Mouse (Mus musculus): ENCODE data around the gene Ppp1r9a.
"Not testable (repeated sequence)": the region's sequence is repeated elsewhere in the genome, so short reads cannot be mapped to it uniquely, and the experiment has no call there.

Gene Ppp1r9a

GRCm38 (mm10) chr6:4902674-4903324, at the start of gene Ppp1r9a:
TSS of gene Ppp1r9a (plus strand) at chr6:4902917.
- no peak for DNase-seq (ENCODE audit: low read depth)

DNA sequence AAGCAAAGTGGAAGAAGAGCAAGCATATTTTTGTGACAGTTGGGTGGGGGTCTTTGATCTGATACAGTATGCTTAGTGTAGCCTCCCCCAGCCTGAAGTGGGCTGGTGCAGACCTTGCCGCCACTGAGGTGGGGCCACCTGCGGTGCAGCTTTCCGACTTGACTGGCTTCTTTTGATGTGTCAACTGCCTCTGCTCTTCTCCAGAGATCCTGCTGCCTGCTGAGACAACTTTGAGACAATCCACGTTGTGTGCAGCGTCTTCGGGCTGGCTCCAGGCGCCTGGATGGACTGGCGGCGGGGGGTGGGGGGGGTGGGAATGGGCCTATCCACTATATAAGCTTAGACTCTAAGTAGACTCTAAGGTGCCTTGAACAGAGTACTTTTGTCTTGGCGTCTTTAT, 47.5 kb upstream of the Ppp1r9a start:
- no peak for DNase-seq (ENCODE audit: low read depth)

GRCm38 (mm10) chr6:4856919-4857318, 45.8 kb upstream of the Ppp1r9a start:
- no peak for DNase-seq (ENCODE audit: low read depth)

DNA sequence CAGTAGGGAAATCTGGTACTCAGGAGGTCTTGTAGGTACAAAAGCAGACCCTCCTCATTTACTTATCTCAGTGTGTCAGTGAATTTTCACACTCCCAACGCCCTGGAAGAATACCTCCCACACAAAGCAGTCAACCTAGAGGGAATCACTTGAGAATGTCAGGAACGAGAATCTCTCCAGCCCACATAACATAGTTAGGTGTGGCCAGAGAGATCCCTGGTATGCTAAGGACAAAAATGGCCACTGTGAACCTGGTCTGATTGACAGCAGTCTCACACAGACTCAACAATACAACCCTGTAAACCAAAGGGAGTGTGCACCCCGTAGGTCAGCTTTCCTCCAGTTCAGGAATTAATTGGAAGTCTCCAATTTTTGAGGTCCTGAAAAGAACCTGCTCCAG, 18.4 kb upstream of the Ppp1r9a start:
- no peak for DNase-seq (ENCODE audit: low read depth)

GRCm38 (mm10) chr6:4889544-4889943, 13.2 kb upstream of the Ppp1r9a start:
- no peak for DNase-seq (ENCODE audit: low read depth)

- DNase-seq (ENCODE audit: low read depth), result no peak
These were observed 10.3 kb upstream of the Ppp1r9a start for GRCm38 (mm10) chr6:4892417-4892816.

- not testable (repeated sequence) for DNase-seq (ENCODE audit: low read depth)
These were observed 9.4 kb upstream of the Ppp1r9a start for GRCm38 (mm10) chr6:4893312-4893711.

DNA sequence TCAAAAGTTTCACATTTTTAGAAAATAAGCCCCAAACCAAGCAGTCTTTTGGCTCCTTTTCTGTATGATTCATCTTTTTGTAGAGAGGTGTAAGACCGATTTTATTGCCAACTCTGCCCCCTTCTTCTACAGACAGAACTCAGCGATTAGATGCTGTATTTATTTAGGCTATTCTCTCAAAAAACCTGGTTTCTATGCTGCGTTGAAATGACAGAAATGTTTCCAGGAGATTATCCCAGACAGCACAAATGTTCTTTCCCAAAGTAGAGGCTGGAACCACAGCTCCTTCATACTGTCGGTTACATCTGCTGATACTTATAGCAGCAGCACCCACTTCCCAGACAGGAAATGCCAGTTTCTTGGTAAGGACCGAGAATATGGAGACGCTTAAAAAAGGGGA, 2.8 kb upstream of the Ppp1r9a start:
- no peak for DNase-seq (ENCODE audit: low read depth)

GRCm38 (mm10) chr6:4903325-4904054, 773 bp downstream of the Ppp1r9a start:
- DNase-seq (ENCODE audit: low read depth), result no peak

- DNase-seq (ENCODE audit: low read depth), result no peak
These were observed 1.3 kb downstream of the Ppp1r9a start for GRCm38 (mm10) chr6:4904055-4904450.

GRCm38 (mm10) chr6:4910042-4910634, 7.4 kb downstream of the Ppp1r9a start:
- no peak for DNase-seq (ENCODE audit: low read depth)

DNA sequence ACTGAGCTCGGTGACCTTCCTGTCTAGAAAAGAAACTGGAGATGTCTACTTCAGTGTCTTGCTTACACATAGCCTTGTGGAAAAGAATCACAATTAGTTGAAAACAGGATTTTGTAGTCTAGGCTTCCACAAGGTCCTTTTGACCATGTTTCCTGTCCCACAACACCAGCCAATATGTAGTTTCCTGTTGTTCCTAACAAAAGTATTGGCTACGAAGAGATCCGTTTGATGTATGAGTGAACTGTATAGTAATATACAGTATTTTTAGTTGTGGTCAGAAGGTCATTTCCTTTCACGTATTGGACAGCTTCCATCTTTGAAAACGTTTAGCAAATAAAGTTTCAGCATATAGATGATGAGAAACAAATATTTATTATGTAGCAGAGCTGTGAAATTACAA, 15.8 kb downstream of the Ppp1r9a start:
- no peak for DNase-seq (ENCODE audit: low read depth)

GRCm38 (mm10) chr6:4923791-4924190, 21.1 kb downstream of the Ppp1r9a start:
- DNase-seq (ENCODE audit: low read depth), result not testable (repeated sequence)

DNA sequence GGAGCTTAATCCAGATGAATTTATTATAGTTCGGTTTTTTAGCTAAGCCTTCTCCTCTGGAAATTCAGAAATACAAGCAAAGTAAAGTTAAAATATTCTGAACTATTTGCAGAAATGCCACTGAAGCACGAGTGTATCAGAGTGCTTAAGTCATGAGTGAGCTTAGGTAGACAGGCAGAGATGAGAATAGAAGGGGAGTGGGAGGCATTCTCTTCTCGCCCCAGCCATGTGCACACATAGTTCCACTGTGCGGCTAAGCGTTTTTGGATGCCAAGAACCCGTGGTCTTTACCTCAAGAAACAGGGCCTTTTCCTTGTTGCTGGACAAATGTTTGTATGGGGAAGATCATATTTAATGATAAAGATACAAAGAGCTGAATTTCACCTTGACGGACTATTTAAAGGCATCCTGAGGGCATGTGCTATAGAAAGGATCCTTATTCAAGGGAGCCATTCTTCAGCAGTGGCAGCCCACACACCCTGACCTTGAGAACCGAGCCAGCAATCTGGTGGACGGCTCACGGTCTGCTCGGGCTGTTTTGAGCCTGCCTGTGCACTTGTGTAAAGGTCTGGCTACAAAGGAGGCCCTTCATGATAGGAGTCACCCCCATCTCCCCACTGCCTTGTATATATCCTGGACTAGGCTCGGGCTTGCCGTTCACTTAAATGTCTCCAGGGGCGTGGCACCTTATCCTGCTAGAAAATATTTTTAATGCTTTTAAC, 23.4 kb downstream of the Ppp1r9a start:
- no peak for DNase-seq (ENCODE audit: low read depth)

DNA sequence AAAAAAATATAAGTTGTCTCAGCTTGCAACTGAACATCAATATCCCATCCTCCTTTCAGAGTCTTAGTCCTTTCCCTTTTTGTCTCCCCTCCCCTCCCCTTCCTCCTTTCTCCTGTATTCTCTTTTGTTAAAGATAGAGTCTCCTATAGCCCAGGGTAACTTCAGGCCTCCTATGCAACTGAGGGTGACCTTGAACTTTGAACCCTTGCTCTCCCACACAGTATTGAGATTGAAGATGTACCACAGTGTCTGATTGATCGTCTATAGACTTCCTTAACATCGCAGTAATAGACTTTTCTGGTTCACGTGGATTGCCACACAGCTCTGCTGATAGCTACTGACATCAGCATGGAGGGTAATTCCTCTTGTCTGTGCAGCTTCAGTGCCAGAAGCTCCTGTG, 27.6 kb downstream of the Ppp1r9a start:
- DNase-seq (ENCODE audit: low read depth), result no peak

- DNase-seq (ENCODE audit: low read depth), result peak; percentile 21
These were observed 36.2 kb downstream of the Ppp1r9a start for GRCm38 (mm10) chr6:4938901-4939300.

DNA sequence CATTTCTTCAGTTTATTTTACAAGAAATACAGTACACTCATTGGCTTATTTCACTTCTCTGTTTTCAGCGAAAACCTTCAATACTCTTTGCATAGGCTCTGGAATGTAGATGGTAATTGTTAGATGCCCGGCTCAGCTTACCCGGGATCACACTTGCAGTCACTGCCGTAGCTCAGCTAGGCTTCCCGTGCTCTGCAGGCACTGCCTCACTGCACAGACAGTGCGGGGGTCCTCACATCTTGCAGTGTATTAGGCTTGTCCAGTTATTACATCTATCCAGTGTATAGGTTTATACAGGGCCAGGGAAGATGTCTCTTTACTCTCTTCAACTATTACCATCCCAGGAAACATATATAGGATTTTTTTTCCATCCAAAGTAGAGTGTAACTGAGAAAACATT, 37.4 kb downstream of the Ppp1r9a start:
- no peak for DNase-seq (ENCODE audit: low read depth)

DNA sequence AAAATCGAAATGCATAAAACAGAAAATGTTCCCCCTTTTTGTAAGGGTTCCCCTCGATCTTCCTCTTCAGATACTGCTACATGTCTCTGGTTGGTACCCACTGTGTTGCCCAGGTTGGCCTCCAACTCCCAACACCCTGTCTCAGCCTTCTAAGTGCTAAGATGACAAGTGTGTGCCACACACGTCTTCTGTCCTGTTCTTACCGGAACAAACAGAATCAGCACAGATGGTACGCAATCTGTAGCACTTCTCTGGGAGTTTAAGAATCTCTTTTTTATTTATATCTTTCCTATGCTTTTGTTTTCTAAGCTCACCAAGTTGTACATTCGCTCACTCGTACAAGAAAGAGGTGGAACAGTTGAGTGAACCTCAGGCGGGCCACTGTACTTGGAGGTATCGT, 37.9 kb downstream of the Ppp1r9a start:
- no peak for DNase-seq (ENCODE audit: low read depth)

DNA sequence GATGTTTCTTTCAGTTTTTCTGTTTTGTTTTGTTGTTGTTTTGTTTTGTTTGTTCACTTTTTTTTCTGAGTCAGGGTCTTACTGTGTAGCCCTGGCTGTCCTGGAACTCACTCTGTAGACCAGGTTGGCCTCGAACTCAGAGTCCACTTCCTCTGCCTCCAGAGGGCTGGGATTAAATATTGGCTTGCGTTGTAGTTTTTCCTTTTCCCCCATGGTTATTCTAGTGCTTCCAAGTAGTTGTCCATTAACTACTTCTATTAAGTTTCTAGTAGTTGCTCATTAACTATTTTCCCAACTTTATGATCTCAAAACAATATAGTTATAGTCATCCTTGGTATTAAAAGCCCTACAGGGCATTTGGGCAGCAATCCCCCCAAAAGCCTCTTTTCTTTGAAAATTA, 41.1 kb downstream of the Ppp1r9a start:
- no peak for DNase-seq (ENCODE audit: low read depth)

- DNase-seq (ENCODE audit: low read depth), result no peak
These were observed 45.3 kb downstream of the Ppp1r9a start for GRCm38 (mm10) chr6:4948056-4948455.

DNA sequence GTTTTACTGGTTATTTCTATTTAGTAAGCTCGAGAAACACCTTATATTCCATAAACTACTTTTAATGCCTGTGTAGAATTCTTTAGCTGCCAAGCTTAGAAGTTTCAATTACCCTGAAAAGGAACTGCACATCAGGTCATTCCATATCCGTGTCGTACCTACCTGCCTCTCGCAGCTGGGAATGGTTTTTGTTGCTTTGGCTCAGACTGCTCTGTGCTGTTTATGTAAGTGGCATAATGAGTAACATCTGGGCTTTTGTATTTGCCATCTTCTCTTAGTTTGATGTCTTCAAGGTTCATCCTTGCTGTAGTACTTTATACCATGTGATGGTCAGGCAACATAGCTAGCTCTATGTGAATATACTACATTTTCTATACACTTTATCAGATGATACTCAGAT, 47.0 kb downstream of the Ppp1r9a start:
- no peak for DNase-seq (ENCODE audit: low read depth)

DNA sequence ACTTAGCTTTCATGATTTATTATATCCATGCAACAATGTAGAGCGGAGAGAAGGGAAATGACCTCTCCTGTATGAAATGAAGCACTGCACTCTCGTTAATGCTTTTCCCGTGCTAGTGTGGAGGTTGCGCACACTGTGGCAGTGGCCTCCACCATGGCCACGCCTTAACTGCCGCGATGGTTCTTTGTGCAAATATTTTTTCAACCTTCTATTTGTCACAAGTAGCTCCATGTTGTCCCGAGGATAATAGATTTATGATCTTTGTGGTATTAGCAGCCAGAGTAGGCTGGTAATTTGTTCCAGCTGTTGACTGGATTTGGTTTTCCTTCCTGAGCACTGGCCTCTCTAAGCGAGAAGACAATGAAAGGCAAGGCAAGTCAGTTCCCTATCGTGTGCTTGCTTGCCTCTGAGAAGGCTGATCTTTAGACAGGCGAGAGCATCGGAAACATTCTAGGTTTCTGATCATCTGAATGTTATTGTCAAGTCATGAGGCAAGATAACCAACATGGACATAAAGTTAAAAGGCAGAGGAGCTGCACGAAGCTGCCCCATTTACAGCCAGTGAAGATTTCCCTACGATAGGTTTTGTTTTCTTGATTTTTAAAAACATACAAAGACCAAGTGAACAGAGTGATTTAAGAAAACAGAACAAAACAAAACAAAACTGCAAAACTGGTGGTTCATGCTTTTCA, 50.5 kb downstream of the Ppp1r9a start:
- DNase-seq (ENCODE audit: low read depth), result no peak
